Mouse (Mus musculus) liver, embryonic 16.5 days (tissue): ENCODE results near the gene Astn2. TPM values are rescaled to one million over a fixed set of nuclear protein-coding genes. Genes with fewer than 3 reads are reported as not detected.

ENCODE experiments used
- ATAC-seq: fragments of 200-750 bp; cut with Nextera tagmentation; 2 replicates; pipeline ENCODE4 v1.8.0; 2017; ENCODE audit warnings: low read depth, mild to moderate bottlenecking, moderate number of reproducible peaks, moderate library complexity
- H3K27ac ChIP-seq: fragments of 300-500 bp; sonication (generic); 2 replicates; pipeline ENCODE4 v1.5.1; 2014; ENCODE audit warnings: mild to moderate bottlenecking, low read length
- H3K27me3 ChIP-seq: fragments of 300-500 bp; sonication (generic); 2 replicates; pipeline ENCODE4 v1.6.1; 2014; ENCODE audit warnings: low read depth, low read length, mixed read lengths; ENCODE audit not compliant: control insufficient read depth, insufficient read depth
- H3K36me3 ChIP-seq: fragments of 300-500 bp; sonication (generic); 2 replicates; pipeline ENCODE4 v1.6.1; 2014; ENCODE audit warnings: mild to moderate bottlenecking; ENCODE audit not compliant: control insufficient read depth, insufficient read depth
- H3K4me1 ChIP-seq: fragments of 300-500 bp; sonication (generic); 2 replicates; pipeline ENCODE4 v1.6.1; 2014; ENCODE audit warnings: low read depth, low read length, mixed read lengths; ENCODE audit not compliant: control insufficient read depth
- H3K4me2 ChIP-seq: fragments of 300-500 bp; sonication (generic); 2 replicates; pipeline ENCODE4 v1.6.1; 2014; ENCODE audit warnings: low read depth, low read length, mixed read lengths
- H3K4me3 ChIP-seq: fragments of 300-500 bp; sonication (generic); 2 replicates; pipeline ENCODE4 v1.5.1; 2014; ENCODE audit warnings: low read depth, mild to moderate bottlenecking, low read length
- H3K9ac ChIP-seq: fragments of 300-500 bp; sonication (generic); 2 replicates; pipeline ENCODE4 v1.6.1; 2014; ENCODE audit warnings: low read depth, low read length
- H3K9me3 ChIP-seq: fragments of 300-500 bp; sonication (generic); replicated peaks from 2 replicates; pipeline ENCODE4 v1.6.1; 2016; ENCODE audit warnings: low read length; ENCODE audit not compliant: control insufficient read depth
- WGBS: fragments of 180-500 bp; shearing (Covaris S2); extraction: QIAGEN DNeasy Blood & Tissue Kit; methylation state at CpG from one replicate; pipeline ENCODE4 v1.1.7; 2014; ENCODE audit not compliant: insufficient replicate concordance; 5-methylcytosine and 5-hydroxymethylcytosine counted together
- polyA plus RNA-seq: library from polyadenylated mRNA; unstranded; fragments of >200 nt; fragmentation: Nextera tagmentation; extraction: Ambion mirVana; gene quantifications from 2 replicates; pipeline ENCODE4 v1.2.1, GENCODE M21; 2015

Gene Astn2
- polyA plus RNA-seq, 1 experiment from 2014 or later = not detected

DNA sequence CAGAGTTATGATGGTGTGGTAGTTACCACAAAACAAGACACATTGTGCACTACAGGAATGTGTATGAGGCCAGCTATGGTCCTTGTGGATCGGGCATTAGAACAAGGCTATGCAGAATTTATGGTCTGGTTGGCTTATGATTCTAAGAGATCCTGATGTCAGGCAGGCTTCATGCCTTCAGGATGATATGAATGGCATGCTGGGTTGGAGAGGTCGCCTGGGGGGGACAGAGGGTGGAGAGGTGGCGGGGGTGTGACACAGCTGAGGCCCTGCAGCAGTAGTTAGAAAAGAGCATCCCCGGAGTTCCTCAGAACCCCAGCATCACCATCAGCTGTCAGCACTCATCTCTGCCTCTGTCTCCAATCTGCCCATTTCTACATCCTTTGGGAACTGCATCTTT, 128.3 kb downstream of the Astn2 start:
- H3K27me3 ChIP-seq = no peaks in the 10 kb centered on the region
- no peak overlapping the region for H3K4me3 ChIP-seq
- no peak for ATAC-seq
- no peaks in the 10 kb centered on the region for H3K9me3 ChIP-seq
- H3K9ac ChIP-seq = no peak overlapping the region
- H3K27ac ChIP-seq = no peak overlapping the region
- H3K4me2 ChIP-seq = no peak overlapping the region
- no peaks in the 10 kb centered on the region for H3K4me1 ChIP-seq
- 49% methylated on average over 4 of the region's 4 CpGs for WGBS
- H3K36me3 ChIP-seq = no peaks in the 10 kb centered on the region

DNA sequence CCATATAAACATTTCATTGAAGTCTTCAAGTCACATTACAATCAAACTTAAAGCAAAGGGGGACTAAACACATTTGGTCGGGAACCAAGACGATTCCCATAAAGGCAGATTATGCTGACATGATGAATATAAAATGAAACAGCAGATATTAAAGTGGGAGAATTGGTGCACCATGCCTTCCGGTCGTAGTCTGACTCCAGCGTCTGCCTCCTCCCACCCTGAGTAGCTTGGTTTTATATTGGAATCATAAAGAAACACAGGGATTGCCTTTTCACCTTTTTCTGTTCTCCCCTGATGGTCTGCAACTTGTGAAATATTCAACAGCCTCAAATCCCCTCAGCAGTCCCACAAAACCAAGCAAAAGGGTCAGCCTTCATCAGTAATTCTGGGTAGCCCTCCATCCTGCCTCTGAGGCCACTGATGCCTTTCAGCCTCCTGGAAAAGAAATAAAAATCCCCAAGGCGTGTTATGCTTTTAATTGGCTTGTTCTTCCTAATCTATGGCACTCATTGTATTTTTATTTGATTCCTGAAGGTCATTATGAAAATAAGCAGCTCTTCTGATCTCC, 132.8 kb downstream of the Astn2 start:
- H3K9me3 ChIP-seq = no peaks in the 10 kb centered on the region
- no peaks in the 10 kb centered on the region for H3K36me3 ChIP-seq
- H3K27me3 ChIP-seq = no peaks in the 10 kb centered on the region
- H3K9ac ChIP-seq = no peak overlapping the region
- ATAC-seq = no peak
- H3K4me2 ChIP-seq = no peak overlapping the region
- no peak overlapping the region for H3K4me3 ChIP-seq
- no peak overlapping the region for H3K27ac ChIP-seq
- 62% methylated on average over 6 of the region's 6 CpGs for WGBS
- no peaks in the 10 kb centered on the region for H3K4me1 ChIP-seq

DNA sequence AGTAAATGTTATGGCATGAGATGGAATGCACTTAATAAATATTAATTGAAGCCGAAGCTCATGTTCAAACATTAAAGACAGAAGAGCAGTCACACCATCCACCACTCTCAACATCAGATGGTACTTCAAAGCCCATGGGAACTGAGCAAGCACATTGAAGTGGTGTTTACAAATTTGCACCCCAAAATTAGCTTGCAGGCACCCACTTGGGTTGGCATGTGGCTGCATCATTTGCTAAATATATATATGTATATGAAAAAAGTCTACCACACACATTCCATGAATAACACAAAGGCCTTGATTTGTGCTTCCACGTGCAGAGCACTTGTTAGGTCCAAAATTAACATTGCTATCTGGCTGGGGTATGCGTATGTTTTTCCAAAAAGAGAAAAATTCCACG, 140.4 kb downstream of the Astn2 start:
- 55% methylated on average over 4 of the region's 4 CpGs for WGBS
- no peak overlapping the region for H3K27ac ChIP-seq
- ATAC-seq = no peak

DNA sequence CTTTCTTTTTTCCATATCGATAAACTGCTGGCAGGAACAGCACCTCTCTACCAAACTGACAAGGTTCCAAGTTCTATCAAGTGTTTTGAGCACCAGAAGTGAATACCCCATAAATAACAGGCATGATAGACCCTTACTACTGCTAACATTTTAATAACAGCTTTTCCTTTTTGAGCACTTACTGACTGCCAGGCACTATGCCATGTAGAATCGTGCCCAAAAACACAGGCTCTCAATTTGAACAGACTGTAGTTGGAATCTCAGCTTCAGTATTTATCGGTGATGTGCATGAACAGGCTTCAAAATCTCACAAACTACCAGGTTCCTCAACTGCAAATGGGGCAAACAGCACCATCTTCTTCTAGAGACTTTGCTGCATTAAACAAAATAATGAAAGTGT, 143.1 kb downstream of the Astn2 start:
- no peak for ATAC-seq
- 60% methylated on average over 3 of the region's 3 CpGs for whole genome bisulfite sequencing
- Histone ChIP-seq H3K4me1 (no peaks in the 10 kb centered on the region), H3K4me3 (no peak overlapping the region), H3K9ac (no peak overlapping the region), H3K4me2 (no peak overlapping the region), H3K27ac (no peak overlapping the region), H3K9me3 (no peaks in the 10 kb centered on the region), H3K36me3 (no peaks in the 10 kb centered on the region), H3K27me3 (no peaks in the 10 kb centered on the region)

More for the DNA sequence above, 140.4 kb downstream of the Astn2 start:
- Histone ChIP-seq H3K4me3 (no peak overlapping the region), H3K4me1 (no peaks in the 10 kb centered on the region), H3K9me3 (no peaks in the 10 kb centered on the region), H3K36me3 (no peaks in the 10 kb centered on the region), H3K9ac (no peak overlapping the region), H3K27me3 (no peaks in the 10 kb centered on the region), H3K4me2 (no peak overlapping the region)

DNA sequence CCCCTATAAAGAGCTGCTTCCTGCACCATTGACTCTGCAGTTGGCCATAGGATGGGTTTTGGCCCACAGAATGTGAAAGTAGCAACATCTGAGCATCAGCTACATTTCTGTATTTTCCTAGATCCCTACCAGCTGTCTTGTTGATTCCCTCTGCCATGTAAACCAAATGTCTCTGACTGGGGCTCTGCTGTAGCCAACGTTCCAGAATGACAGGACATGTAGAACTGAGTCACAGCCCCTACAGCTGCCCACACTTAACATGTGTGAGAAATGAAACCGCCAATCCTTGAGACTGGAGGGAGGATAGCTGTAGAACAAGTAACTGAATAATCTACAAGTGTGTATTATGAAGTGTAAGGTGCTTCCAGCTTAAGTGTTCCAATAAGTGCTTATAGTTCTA, 145.5 kb downstream of the Astn2 start:
- Histone ChIP-seq H3K9me3 (no peaks in the 10 kb centered on the region), H3K27me3 (no peaks in the 10 kb centered on the region), H3K4me2 (no peak overlapping the region), H3K4me3 (no peak overlapping the region), H3K4me1 (no peaks in the 10 kb centered on the region), H3K27ac (no peak overlapping the region), H3K36me3 (no peaks in the 10 kb centered on the region), H3K9ac (no peak overlapping the region)
- ATAC-seq = no peak
- 58% methylated on average over 2 of the region's 2 CpGs for WGBS

DNA sequence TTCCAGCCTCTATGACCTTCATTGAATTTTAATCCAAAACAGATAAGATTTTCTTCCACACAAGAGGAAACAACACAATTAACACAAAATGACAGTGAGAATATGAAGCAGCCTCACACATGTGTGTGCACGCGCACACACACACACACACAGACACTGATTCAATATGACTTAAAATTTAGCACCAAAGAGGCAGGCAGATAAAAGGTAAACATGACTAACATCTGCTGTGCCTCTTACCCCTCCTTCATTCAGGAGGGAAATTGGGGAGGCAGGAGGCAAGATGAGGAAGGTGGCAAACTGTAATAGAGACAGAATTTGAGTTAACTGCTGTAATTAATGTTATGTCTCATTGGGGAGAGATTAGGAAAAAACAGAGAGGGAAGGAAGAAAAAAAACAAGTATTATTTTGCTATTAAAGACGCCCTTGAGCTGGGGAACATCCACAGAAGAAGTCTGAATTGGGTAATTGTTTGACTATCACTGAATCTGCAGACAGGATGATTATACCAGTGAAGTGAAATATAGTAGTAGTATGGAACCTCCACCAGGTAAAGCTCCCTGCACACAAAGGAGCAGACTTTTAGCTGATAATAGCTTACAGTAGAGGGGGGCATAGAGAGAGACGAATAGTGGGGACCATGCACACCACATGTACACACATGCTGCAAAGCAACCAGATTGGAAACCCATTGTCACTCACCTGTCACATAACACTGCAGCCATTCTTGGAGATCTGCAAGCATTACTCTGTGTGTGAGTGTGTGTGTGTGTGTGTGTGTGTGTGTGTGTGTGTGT, 149.5 kb downstream of the Astn2 start:
- no peak for ATAC-seq
- no peak overlapping the region for H3K4me2 ChIP-seq
- WGBS = 56% methylated on average over 4 of the region's 4 CpGs
- H3K27ac ChIP-seq = no peak overlapping the region
- no peaks in the 10 kb centered on the region for H3K4me1 ChIP-seq
- no peaks in the 10 kb centered on the region for H3K36me3 ChIP-seq
- H3K4me3 ChIP-seq = no peak overlapping the region
- H3K9ac ChIP-seq = no peak overlapping the region
- no peaks in the 10 kb centered on the region for H3K9me3 ChIP-seq
- H3K27me3 ChIP-seq = no peaks in the 10 kb centered on the region

DNA sequence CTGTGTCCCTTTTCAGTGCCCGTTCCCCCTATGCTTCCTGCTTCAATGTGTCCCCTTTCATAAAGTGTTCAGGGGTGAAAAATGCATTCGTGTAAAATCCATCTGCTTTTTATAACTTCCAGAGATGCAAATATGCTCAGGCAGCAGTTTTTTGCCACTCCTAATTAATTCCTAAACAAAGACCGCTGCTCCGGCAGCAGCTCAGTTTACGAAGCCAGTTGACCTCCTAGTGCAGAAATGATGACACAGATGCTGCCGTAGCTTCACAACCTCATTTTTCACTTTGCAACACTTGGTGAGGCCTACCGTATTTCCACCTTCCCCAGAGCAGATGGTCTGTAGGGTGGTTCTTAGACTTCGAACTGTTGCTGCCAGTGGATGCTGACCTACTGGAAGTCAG, 155.9 kb downstream of the Astn2 start:
- H3K4me3 ChIP-seq = no peak overlapping the region
- ATAC-seq = no peak
- H3K27ac ChIP-seq = no peak overlapping the region
- no peaks in the 10 kb centered on the region for H3K36me3 ChIP-seq
- 69% methylated on average over 8 of the region's 8 CpGs for WGBS
- no peaks in the 10 kb centered on the region for H3K27me3 ChIP-seq
- H3K4me1 ChIP-seq = no peaks in the 10 kb centered on the region
- H3K9ac ChIP-seq = no peak overlapping the region
- H3K4me2 ChIP-seq = no peak overlapping the region
- H3K9me3 ChIP-seq = no peaks in the 10 kb centered on the region

DNA sequence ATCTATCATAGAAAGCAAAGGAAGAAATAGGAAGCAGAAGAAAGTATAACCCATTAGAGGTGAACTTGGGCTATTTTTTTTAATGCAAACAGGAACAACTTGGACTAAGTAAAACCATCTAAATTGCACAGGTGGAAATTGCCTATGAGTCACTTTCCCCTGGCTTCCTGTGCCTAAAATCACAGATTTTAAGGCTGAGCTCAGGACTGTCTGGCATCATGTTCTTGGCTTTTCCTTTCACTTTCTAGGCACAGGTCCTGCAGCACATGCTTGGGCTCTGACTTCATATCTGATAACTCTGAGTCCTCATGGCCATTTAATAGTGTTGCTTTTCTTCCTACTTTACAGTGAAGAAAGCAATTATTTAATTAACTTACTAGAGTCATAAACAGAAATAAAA, 161.7 kb downstream of the Astn2 start:
- no peak overlapping the region for H3K4me3 ChIP-seq
- no peaks in the 10 kb centered on the region for H3K9me3 ChIP-seq
- no peaks in the 10 kb centered on the region for H3K27me3 ChIP-seq
- no peak overlapping the region for H3K4me2 ChIP-seq
- H3K4me1 ChIP-seq = no peaks in the 10 kb centered on the region
- no peak for ATAC-seq
- no peak overlapping the region for H3K9ac ChIP-seq
- H3K27ac ChIP-seq = no peak overlapping the region
- no peaks in the 10 kb centered on the region for H3K36me3 ChIP-seq

DNA sequence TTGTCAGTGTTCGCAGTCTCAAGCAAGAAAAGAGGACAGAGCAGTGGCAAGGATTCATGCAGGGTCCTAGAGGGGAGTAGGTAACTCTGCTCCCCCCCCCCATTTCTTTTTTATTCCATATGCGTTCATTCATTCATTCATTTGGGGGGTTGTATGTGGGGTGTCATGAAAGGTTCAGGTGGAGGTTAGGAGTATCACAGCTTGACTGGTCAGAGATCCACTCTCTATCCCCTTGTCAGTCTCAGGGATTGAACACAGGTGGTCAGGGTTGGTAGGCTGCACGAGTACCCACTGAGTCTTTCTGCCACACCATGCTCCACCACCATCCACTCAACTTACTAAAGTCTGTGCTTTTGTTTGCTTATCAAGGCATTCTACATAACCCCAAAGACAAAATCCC, 171.6 kb downstream of the Astn2 start:
- Histone ChIP-seq H3K4me3 (no peak overlapping the region), H3K9me3 (no peaks in the 10 kb centered on the region), H3K36me3 (no peaks in the 10 kb centered on the region), H3K4me2 (no peak overlapping the region), H3K9ac (no peak overlapping the region), H3K27me3 (no peaks in the 10 kb centered on the region), H3K4me1 (no peaks in the 10 kb centered on the region), H3K27ac (no peak overlapping the region)
- no peak for ATAC-seq
- WGBS = 66% methylated on average over 3 of the region's 3 CpGs
